Comparison of ENCODE assay signal across 22 mouse cellular contexts in genomic region chr19:40815645-40816183, GRCm38 (mm10). TPM values are rescaled to one million over a fixed set of nuclear protein-coding genes. Genes with fewer than 3 reads are reported as not detected.
A peak's percentile ranks its signal among the peaks of the same experiment; 100 is the strongest.
DNase-seq lines count a peak whose midpoint lies in the region; ATAC-seq and TF ChIP-seq lines count a peak whose summit lies in the region.
"Had no signal": no experiment of that assay in that cellular context is flagged by ENCODE, and none has a peak within 500 bp of the region (broad histone marks: within the 10 kb centered on the region; RNA-seq: fewer than 3 reads in every experiment).

No protein-coding gene starts in this region.

- H3K36me3 ChIP-seq in lung, embryonic 16.5 days (ENCODE audit: control insufficient read depth, insufficient read depth, low read length): no peaks in the 10 kb centered on the region
- H3K36me3 ChIP-seq: embryonic facial prominence, embryonic 13.5 days; embryonic facial prominence, embryonic 15.5 days; forebrain, embryonic 10.5 days; forebrain, embryonic 12.5 days had no signal

- H3K27me3 ChIP-seq in lung, embryonic 16.5 days (ENCODE audit: control insufficient read depth, insufficient read depth, low read depth, low read length): no peaks in the 10 kb centered on the region
- H3K27me3 ChIP-seq: embryonic facial prominence, embryonic 13.5 days; embryonic facial prominence, embryonic 15.5 days; forebrain, embryonic 12.5 days had no signal

- no peak for TF ChIP-seq CTCF in lung, adult 2 months (IDR thresholded peaks at IDR 0.05; ENCODE audit: insufficient read depth, low read length)

- no peak overlapping the region for H3K4me2 ChIP-seq in lung, embryonic 16.5 days (ENCODE audit: low read depth, low read length)
- H3K4me2 ChIP-seq: embryonic facial prominence, embryonic 13.5 days; embryonic facial prominence, embryonic 15.5 days; forebrain, embryonic 12.5 days had no signal

- peaks cover 3% of the 10 kb centered on the region; the same call in 1 of the 2 replicates for H3K4me1 ChIP-seq in lung, embryonic 16.5 days (replicated peaks; ENCODE audit: control insufficient read depth, insufficient read depth, low read length)
- no peaks in the 10 kb centered on the region for H3K4me1 ChIP-seq in lung, adult 2 months (ENCODE audit: control insufficient read depth, insufficient read depth, low read length)
- H3K4me1 ChIP-seq: embryonic facial prominence, embryonic 13.5 days; embryonic facial prominence, embryonic 15.5 days; forebrain, embryonic 10.5 days; forebrain, embryonic 12.5 days had no signal

- H3K9ac ChIP-seq in lung, embryonic 16.5 days (ENCODE audit: low read length): no peak overlapping the region
- H3K9ac ChIP-seq: embryonic facial prominence, embryonic 13.5 days; embryonic facial prominence, embryonic 15.5 days; forebrain, embryonic 12.5 days had no signal

- no peak overlapping the region for H3K27ac ChIP-seq in lung, embryonic 16.5 days (ENCODE audit: low read length)
- H3K27ac ChIP-seq: embryonic facial prominence, embryonic 13.5 days; embryonic facial prominence, embryonic 15.5 days; forebrain, embryonic 10.5 days; forebrain, embryonic 12.5 days had no signal

- peak; percentile 17 to 21 for DNase-seq in lung, adult 18-20 months
- no peak for DNase-seq in lung, postnatal 14 days
- DNase-seq in lung, postnatal 4 days: no peak
- peak; percentile 17 for DNase-seq in lung, postnatal 36 days
- no peak for DNase-seq in lung, adult 2 months
- DNase-seq: adrenal gland, adult 2 months; adrenal gland, postnatal 10 days; adrenal gland, postnatal 25 days; cerebellum, adult 11 months; cerebellum, adult 18-20 months; cerebellum, adult 8-10 months; cerebellum, adult 9-11 months; cerebellum, postnatal 14 days; cerebellum, postnatal 36 days; embryo, embryonic 11 days had no signal

- no peak overlapping the region for H3K4me3 ChIP-seq in lung, embryonic 16.5 days (ENCODE audit: low read length)
- no peak overlapping the region for H3K4me3 ChIP-seq in lung, adult 2 months (replicated peaks; ENCODE audit: extremely low read depth, low read depth, low read length)
- H3K4me3 ChIP-seq: embryonic facial prominence, embryonic 13.5 days; embryonic facial prominence, embryonic 15.5 days; erythroblast, embryonic 14.5 days; forebrain, embryonic 10.5 days; forebrain, embryonic 12.5 days had no signal

- 41% methylated on average over 7 of the region's 7 CpGs for WGBS in lung, embryonic 16.5 days
- 51% methylated on average over 7 of the region's 7 CpGs for WGBS in lung, adult 2 months

- ATAC-seq in lung, embryonic 16.5 days (ENCODE audit: low read depth): peak; percentile 76
- ATAC-seq: forebrain, embryonic 14.5 days had no signal

- H3K9me3 ChIP-seq in lung, embryonic 16.5 days (ENCODE audit: control insufficient read depth, low read length): no peaks in the 10 kb centered on the region
- H3K9me3 ChIP-seq: embryonic facial prominence, embryonic 13.5 days; embryonic facial prominence, embryonic 15.5 days; forebrain, embryonic 10.5 days; forebrain, embryonic 12.5 days had no signal

- TF ChIP-seq POLR2A in lung, adult 2 months (IDR thresholded peaks at IDR 0.05; ENCODE audit: borderline replicate concordance, extremely low read depth, low read depth, low read length): no peak

RNA-seq across cellular contexts. Expression of gene Ccnj, which starts 15.4 kb away (rescaled TPM):
- 11.7 and 12.5 TPM in 2 replicates for polyA plus RNA-seq in lung, embryonic 16.5 days (2015; fragmentation: Nextera tagmentation; extraction: Ambion mirVana)
- 13.6 and 14.0 TPM in 2 replicates for polyA plus RNA-seq in lung, adult 2 months (2012; rRNA removed)

Comparison
In these comparisons a context has a peak if more than half of its experiments do, and no peak if none do; other contexts are left out.
1. DNase-seq: peak in lung, adult 18-20 months (2 of 2) and lung, postnatal 36 days (single experiment); none in lung, postnatal 14 days (single experiment), lung, postnatal 4 days (0 of 2) and lung, adult 2 months (single experiment).